Mouse (Mus musculus) ES-E14 (cell line): ENCODE data around the gene Pbld1. TPM values are rescaled to one million over a fixed set of nuclear protein-coding genes. Genes with fewer than 3 reads are reported as not detected.
A peak's percentile ranks its signal among the peaks of the same experiment; 100 is the strongest.

ENCODE experiments used
- DNase-seq: peaks from one replicate; pipeline ENCODE4 v3.0.0-alpha.2; 2013; ENCODE audit warnings: low read depth, low spot score
- H3K27ac ChIP-seq: 2 replicates; pipeline ENCODE4 v1.5.1; 2012; ENCODE audit warnings: low read depth, mild to moderate bottlenecking, low read length, moderate library complexity, mixed read lengths; ENCODE audit not compliant: poor library complexity, insufficient read depth, severe bottlenecking
- H3K36me3 ChIP-seq: 2 replicates; pipeline ENCODE4 v1.6.1; 2012; ENCODE audit warnings: mild to moderate bottlenecking, low read length, moderate library complexity, mixed read lengths; ENCODE audit not compliant: control insufficient read depth, poor library complexity, insufficient read depth, severe bottlenecking
- H3K4me1 ChIP-seq, 2 experiments: fragments of 150-350 bp in 1 of 2; sonication (generic) in 1 of 2; 2 replicates each; pipeline ENCODE4 v1.6.1; 2012; ENCODE audit warnings: low read length in 2 of 2, mild to moderate bottlenecking in 1 of 2, mixed read lengths in 1 of 2; ENCODE audit not compliant: control insufficient read depth in 2 of 2, insufficient read depth in 2 of 2, poor library complexity in 1 of 2
- H3K4me3 ChIP-seq, 2 experiments: fragments of 150-350 bp in 1 of 2; sonication (generic) in 1 of 2; 2 replicates each; pipeline ENCODE4 v1.5.1; 2012; ENCODE audit warnings: low read length in 2 of 2, low read depth in 1 of 2, mild to moderate bottlenecking in 1 of 2, mixed read lengths in 1 of 2; ENCODE audit not compliant: insufficient read depth in 1 of 2, poor library complexity in 1 of 2, severe bottlenecking in 1 of 2
- H3K9ac ChIP-seq: 2 replicates; pipeline ENCODE4 v1.6.1; 2012; ENCODE audit warnings: low read depth, mild to moderate bottlenecking, low read length, mixed read lengths; ENCODE audit not compliant: poor library complexity, insufficient read depth, severe bottlenecking
- H3K9me3 ChIP-seq: fragments of 150-350 bp; sonication (generic); 2 replicates; pipeline ENCODE4 v1.6.1; 2012; ENCODE audit warnings: low read depth, mild to moderate bottlenecking, low read length; ENCODE audit not compliant: control insufficient read depth, insufficient read depth
- CHD2 ChIP-seq: IDR thresholded peaks from 2 replicates; pipeline ENCODE4 v1.6.1; 2014; ENCODE audit warnings: mild to moderate bottlenecking, low read depth, low read length, inconsistent platforms
- HCFC1 ChIP-seq: IDR thresholded peaks from 2 replicates; pipeline ENCODE4 v1.6.1; 2012; ENCODE audit warnings: low read length, inconsistent platforms, borderline replicate concordance; ENCODE audit not compliant: insufficient read depth
- MAFK ChIP-seq: IDR thresholded peaks from 2 replicates; pipeline ENCODE4 v1.6.1; 2014; ENCODE audit warnings: mild to moderate bottlenecking, low read depth, low read length, inconsistent platforms; ENCODE audit not compliant: insufficient read depth
- ZC3H11A ChIP-seq: IDR thresholded peaks from 2 replicates; pipeline ENCODE4 v1.6.1; 2012; ENCODE audit warnings: low read depth, mild to moderate bottlenecking, inconsistent platforms, low read length, borderline replicate concordance
- ZNF384 ChIP-seq: IDR thresholded peaks from 2 replicates; pipeline ENCODE4 v1.6.1; 2012; ENCODE audit warnings: low read depth, low read length, inconsistent platforms
- in situ Hi-C, 2 experiments: fragments of 600-800 bp; cut with MboI; formaldehyde crosslinking; loops; one replicate each; pipeline ENCODE4 v1.15.1; 2025; ENCODE audit warnings: low sequenced_read_pairs in 2 of 2, inconsistent platforms in 1 of 2; ENCODE audit not compliant: unreplicated experiment in 2 of 2
- total RNA-seq: library from RNA; depleted of rRNA; stranded (reverse); fragments of 300-350 nt; gene quantifications from 2 replicates; pipeline ENCODE4 v1.2.3, GENCODE M21; 2012

The Pbld1 gene
- total RNA-seq, 1 experiment: 3.6 TPM

- Histone ChIP-seq H3K9ac (no peak overlapping the region), H3K9me3 (no peaks in the 10 kb centered on the region), H3K27ac (no peak overlapping the region), H3K4me3 (no peak overlapping the region), H3K36me3 (no peaks in the 10 kb centered on the region), H3K4me1 (no peaks in the 10 kb centered on the region)
- in situ Hi-C loops: no loop called here
- no peak for DNase-seq
- TF ChIP-seq ZC3H11A (no peak), ZNF384 (0 out of 2 replicates have a peak, but pooled peaks have one; percentile 12), MAFK (no peak), CHD2 (no peak), HCFC1 (no peak)
Measured at GRCm38 (mm10) chr10:63043154-63043553, 16.8 kb upstream of the Pbld1 start.

DNA sequence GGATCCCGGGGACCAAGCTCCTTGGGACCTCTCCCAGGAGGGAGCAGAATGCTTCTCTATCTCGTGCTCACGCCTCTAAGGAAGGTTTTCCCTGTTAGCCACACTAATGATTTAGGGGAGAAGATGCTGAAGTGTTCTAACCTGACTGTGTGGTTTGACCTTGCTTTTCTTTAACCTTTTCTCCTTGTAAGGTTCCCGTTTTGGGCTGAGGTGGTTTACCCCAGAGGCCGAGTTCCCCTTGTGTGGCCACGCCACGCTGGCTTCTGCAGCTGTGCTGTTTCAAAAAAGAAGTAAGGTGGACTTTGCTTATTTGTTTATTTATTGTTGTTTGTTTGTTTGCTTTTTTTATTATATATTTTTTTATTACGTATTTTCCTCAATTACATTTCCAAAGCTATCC, 12.2 kb upstream of the Pbld1 start:
- no peaks in the 10 kb centered on the region for H3K9me3 ChIP-seq
- DNase-seq: no peak
- no peak for TF ChIP-seq HCFC1
- no peak for TF ChIP-seq MAFK
- TF ChIP-seq CHD2: no peak
- TF ChIP-seq ZC3H11A: no peak
- TF ChIP-seq ZNF384: no peak
- H3K4me3 ChIP-seq: no peak overlapping the region
- H3K27ac ChIP-seq: no peak overlapping the region
- H3K9ac ChIP-seq: no peak overlapping the region
- peaks cover 3 to 5% of the 10 kb centered on the region in 2 experiments; a peak in 3 of 4 replicates for H3K4me1 ChIP-seq
- no peaks in the 10 kb centered on the region for H3K36me3 ChIP-seq
- in situ Hi-C loops: no loop called here

- H3K9ac ChIP-seq: no peak overlapping the region
- H3K4me3 ChIP-seq: no peak overlapping the region
- DNase-seq: no peak
- H3K36me3 ChIP-seq: no peaks in the 10 kb centered on the region
- TF ChIP-seq CHD2 (no peak), ZC3H11A (no peak)
- H3K4me1 ChIP-seq: peaks cover 7 to 12% of the 10 kb centered on the region in 2 experiments
- H3K27ac ChIP-seq: no peak overlapping the region
- in situ Hi-C loops: no loop called here
- H3K9me3 ChIP-seq: no peaks in the 10 kb centered on the region
Measured at GRCm38 (mm10) chr10:63049106-63049505, 10.9 kb upstream of the Pbld1 start.

DNA sequence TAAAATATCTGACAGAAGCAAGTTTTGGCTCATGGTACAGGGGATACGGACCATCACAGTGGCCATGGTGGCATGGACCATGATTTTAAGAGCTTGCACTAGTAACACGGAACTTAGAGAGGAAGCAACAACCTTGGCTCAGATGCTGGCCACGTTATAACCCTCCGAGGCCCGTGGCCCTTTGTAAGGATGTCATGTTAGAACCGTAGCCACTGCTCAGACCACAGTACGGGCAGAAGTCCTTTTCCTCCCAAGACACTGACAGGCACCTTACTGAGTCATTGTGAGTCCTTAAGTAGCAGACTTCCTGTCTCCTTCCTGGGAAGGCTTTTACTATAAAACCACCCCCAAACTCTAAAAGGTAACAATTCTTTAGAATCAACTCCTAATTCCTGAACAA, 8.7 kb upstream of the Pbld1 start:
- in situ Hi-C loops: no loop called here
- no peak overlapping the region for H3K9ac ChIP-seq
- H3K4me1 ChIP-seq: peaks cover 7 to 12% of the 10 kb centered on the region in 2 experiments
- H3K36me3 ChIP-seq: no peaks in the 10 kb centered on the region
- no peak overlapping the region for H3K4me3 ChIP-seq
- DNase-seq: no peak
- no peaks in the 10 kb centered on the region for H3K9me3 ChIP-seq
- H3K27ac ChIP-seq: no peak overlapping the region
- no peak for TF ChIP-seq ZC3H11A

DNA sequence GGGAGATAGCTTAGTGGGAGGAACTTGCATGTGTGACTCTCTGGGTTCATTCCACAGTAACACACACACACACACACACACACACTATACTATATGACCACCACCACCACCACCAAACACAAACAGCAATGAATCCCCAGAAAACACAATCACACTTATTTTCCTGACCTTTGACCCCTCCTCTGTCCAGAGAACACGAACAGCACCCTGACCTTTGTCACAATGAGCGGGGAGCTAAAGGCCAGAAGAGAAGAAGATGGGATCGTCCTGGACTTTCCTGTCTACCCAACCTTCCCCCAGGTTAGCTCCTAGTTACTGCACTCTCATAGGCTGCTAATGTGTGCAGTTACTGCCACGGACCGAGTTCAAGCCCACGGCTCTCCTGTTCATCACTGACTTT, 8.0 kb upstream of the Pbld1 start:
- TF ChIP-seq ZNF384 (no peak), HCFC1 (no peak), MAFK (no peak), ZC3H11A (no peak), CHD2 (no peak)
- no peak overlapping the region for H3K27ac ChIP-seq
- no peak overlapping the region for H3K4me3 ChIP-seq
- H3K9me3 ChIP-seq: no peaks in the 10 kb centered on the region
- DNase-seq: no peak
- no peaks in the 10 kb centered on the region for H3K36me3 ChIP-seq
- H3K9ac ChIP-seq: no peak overlapping the region
- H3K4me1 ChIP-seq: peaks cover 7 to 17% of the 10 kb centered on the region in 2 experiments
- in situ Hi-C loops: no loop called here
